Mouse (Mus musculus) brain, embryonic 14.5 days (tissue): ENCODE results near the gene Plce1.
"Not testable (repeated sequence)": the region's sequence is repeated elsewhere in the genome, so short reads cannot be mapped to it uniquely, and the experiment has no call there.

Source experiments
- CTCF ChIP-seq: fragments of 200-500 bp; IDR thresholded peaks from 2 replicates; pipeline ENCODE4 v1.5.1; 2012; ENCODE audit warnings: inconsistent platforms, mild to moderate bottlenecking, moderate library complexity, borderline replicate concordance; ENCODE audit not compliant: insufficient read depth, insufficient read length; ENCODE audit errors: extremely low read depth
- POLR2A ChIP-seq: fragments of 200-500 bp; IDR thresholded peaks from 2 replicates; pipeline ENCODE4 v1.6.1; 2012; ENCODE audit warnings: mild to moderate bottlenecking, inconsistent platforms, borderline replicate concordance; ENCODE audit not compliant: poor library complexity, insufficient read depth, insufficient read length, severe bottlenecking; ENCODE audit errors: extremely low read depth

GRCm38 (mm10) chr19:38642515-38642914 is 161.6 kb downstream of the Plce1 start:
- TF ChIP-seq CTCF, POLR2A: not testable (repeated sequence)
